ENCODE assay signal across 10 mouse cellular contexts in the genomic region with DNA sequence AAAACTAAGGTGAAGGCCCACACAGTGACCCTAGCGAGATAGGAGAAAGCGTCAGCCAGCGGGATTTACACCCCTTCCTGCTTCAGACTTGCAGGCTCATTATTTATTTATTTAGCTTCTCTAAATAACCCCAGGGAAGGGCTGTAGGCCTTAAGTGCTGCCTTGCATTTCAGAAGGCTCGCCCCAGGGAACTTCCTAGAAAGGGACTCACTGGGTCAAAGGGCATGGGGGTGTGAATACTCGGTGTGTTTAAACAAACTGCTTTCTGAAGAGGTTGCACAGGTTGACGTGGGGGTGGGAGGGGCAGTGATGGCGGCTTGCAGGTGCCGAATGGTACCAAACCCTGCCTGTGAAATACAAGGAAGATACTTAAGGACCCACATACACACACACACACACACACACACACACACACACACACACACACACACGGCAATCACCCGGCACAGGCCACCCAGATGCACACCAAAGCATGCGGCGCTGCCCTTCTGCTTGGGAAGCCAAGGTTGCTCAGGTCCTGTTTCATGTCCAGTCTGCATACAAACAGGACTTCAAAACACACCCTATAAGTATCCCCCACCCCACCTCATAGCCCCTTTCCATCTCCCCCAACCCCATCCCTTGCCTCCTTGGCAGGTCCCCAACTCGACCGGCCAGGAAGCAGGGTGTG. TPM values are rescaled to one million over a fixed set of nuclear protein-coding genes. Genes with fewer than 3 reads are reported as not detected.
DNase-seq lines count a peak whose midpoint lies in the region; ATAC-seq and TF ChIP-seq lines count a peak whose summit lies in the region.
"Had no signal": no experiment of that assay in that cellular context is flagged by ENCODE, and none has a peak within 500 bp of the region (broad histone marks: within the 10 kb centered on the region; RNA-seq: fewer than 3 reads in every experiment).

No protein-coding gene starts in this region.

- H3K36me3 ChIP-seq in limb, embryonic 11.5 days (ENCODE audit: control insufficient read depth, insufficient read depth, low read length), result no peaks in the 10 kb centered on the region
- H3K36me3 ChIP-seq: forebrain, embryonic 15.5 days had no signal

- H3K27me3 ChIP-seq in limb, embryonic 11.5 days (ENCODE audit: control insufficient read depth, insufficient read depth, low read length), result no peaks in the 10 kb centered on the region
- H3K27me3 ChIP-seq: forebrain, embryonic 15.5 days had no signal

- no peak overlapping the region for H3K4me2 ChIP-seq in limb, embryonic 11.5 days (ENCODE audit: low read depth, severe bottlenecking)

- no peak for ATAC-seq in limb, embryonic 11.5 days (ENCODE audit: insufficient number of reproducible peaks, low FRiP score, low TSS enrichment, low read depth)
- ATAC-seq: forebrain, embryonic 15.5 days had no signal

- DNase-seq in lung, adult 18-20 months, result peak; percentile 60 to 79
- DNase-seq in lung, adult 2 months, result no peak
- peak; percentile 58 for DNase-seq in embryo, embryonic 10 days (ENCODE audit: low spot score)
- peak; percentile 45 for DNase-seq in limb, embryonic 11.5 days (ENCODE audit: low spot score)
- peak; percentile 43 for DNase-seq in retina, embryonic 14.5 days (ENCODE audit: low spot score)
- DNase-seq in thymus, adult 18-20 months, result no peak
- DNase-seq in spleen, adult 12 weeks (ENCODE audit: low spot score), result no peak
- DNase-seq in B cell, adult 2 months, result no peak
- DNase-seq: kidney, postnatal 14 days had no signal

- WGBS in lung, adult 2 months, result 67% methylated on average over 14 of the region's 14 CpGs
- 31% methylated on average over 14 of the region's 14 CpGs for WGBS in limb, embryonic 11.5 days

- TF ChIP-seq POLR2A in lung, adult 2 months (IDR thresholded peaks at IDR 0.05; ENCODE audit: borderline replicate concordance, extremely low read depth, low read depth, low read length), result no peak

- TF ChIP-seq CTCF in lung, adult 2 months (IDR thresholded peaks at IDR 0.05; ENCODE audit: insufficient read depth, low read length), result no peak

- H3K9ac ChIP-seq in limb, embryonic 11.5 days (ENCODE audit: low read length), result no peak overlapping the region; the same call in 1 of the 2 replicates
- H3K9ac ChIP-seq: forebrain, embryonic 15.5 days had no signal

- H3K9me3 ChIP-seq in limb, embryonic 11.5 days (ENCODE audit: control insufficient read depth, low read length), result no peaks in the 10 kb centered on the region
- H3K9me3 ChIP-seq: forebrain, embryonic 15.5 days had no signal

- peaks cover 8% of the 10 kb centered on the region for H3K4me1 ChIP-seq in lung, adult 2 months (ENCODE audit: control insufficient read depth, insufficient read depth, low read length)
- H3K4me1 ChIP-seq in limb, embryonic 11.5 days (ENCODE audit: control insufficient read depth, insufficient read depth, low read length), result peaks cover 31% of the 10 kb centered on the region

- no peak overlapping the region for H3K4me3 ChIP-seq in lung, adult 2 months (replicated peaks; ENCODE audit: extremely low read depth, low read depth, low read length)
- no peak overlapping the region for H3K4me3 ChIP-seq in limb, embryonic 11.5 days (ENCODE audit: low read depth, low read length)
- H3K4me3 ChIP-seq: forebrain, embryonic 15.5 days had no signal

- H3K27ac ChIP-seq in limb, embryonic 11.5 days (replicated peaks; ENCODE audit: low read depth, low read length), result 0 out of 2 replicates have a peak overlapping the region, but pooled peaks have one; percentile 6
- H3K27ac ChIP-seq: forebrain, embryonic 15.5 days had no signal

RNA-seq across cellular contexts. Expression of a gene that starts 38.7 kb away (rescaled TPM):
- 44.3 and 53.7 TPM in 2 replicates for polyA plus RNA-seq in lung, adult 2 months (2012; rRNA removed)
- polyA plus RNA-seq in limb, embryonic 11.5 days (2014; fragmentation: Nextera tagmentation; extraction: Ambion mirVana), result 3.2 and 4.2 TPM in 2 replicates

RNA-seq across cellular contexts. Expression of a gene that starts 51.6 kb away (rescaled TPM):
- polyA plus RNA-seq in lung, adult 2 months (2012; rRNA removed), result 413 and 456 TPM in 2 replicates
- 318 and 321 TPM in 2 replicates for polyA plus RNA-seq in limb, embryonic 11.5 days (2014; fragmentation: Nextera tagmentation; extraction: Ambion mirVana)

Comparison
In these comparisons a context has a peak if more than half of its experiments do, and no peak if none do; other contexts are left out.
1. DNase-seq: peak in lung, adult 18-20 months (2 of 2), embryo, embryonic 10 days (single experiment), limb, embryonic 11.5 days (single experiment) and retina, embryonic 14.5 days (single experiment); none in lung, adult 2 months (single experiment), thymus, adult 18-20 months (0 of 2), spleen, adult 12 weeks (single experiment) and B cell, adult 2 months (0 of 2).